Mouse (Mus musculus) layer of hippocampus, adult 8-10 months (tissue): ENCODE results near the gene Shisal2a. TPM values are rescaled to one million over a fixed set of nuclear protein-coding genes. Genes with fewer than 3 reads are reported as not detected.

Source experiments
- DNase-seq, 2 experiments: peaks; one replicate each; pipeline ENCODE4 v3.0.0; 2022; ENCODE audit warnings: low spot score in 2 of 2
- total RNA-seq, 4 experiments: library from RNA; stranded (reverse); gene quantifications; 2 replicates each; pipeline ENCODE4 v1.2.4; 2022

Gene Shisal2a
- total RNA-seq, result not detected

- no peak for DNase-seq
Measured at GRCm38 (mm10) chr4:108383183-108383714, at the start of gene Shisal2a. Shisal2a (minus strand) TSS chr4:108383349.

DNA sequence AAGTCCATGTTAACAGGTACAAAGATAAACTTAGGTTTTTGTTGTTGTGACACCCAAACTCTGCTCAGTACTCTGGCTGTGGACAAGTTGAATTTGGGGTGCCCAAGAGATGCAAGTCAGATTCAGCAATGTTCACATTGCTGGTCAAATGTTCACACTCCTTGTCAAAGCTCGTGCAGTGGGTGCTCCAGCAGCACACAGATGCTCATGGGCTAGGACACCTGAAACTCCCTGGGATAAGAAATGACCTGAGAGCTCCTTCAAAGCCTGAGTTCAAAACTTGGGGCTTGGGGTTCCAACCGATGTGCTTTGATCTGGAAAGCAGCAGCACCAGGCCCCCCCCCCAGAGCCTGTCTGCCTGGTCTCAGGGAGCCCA lies 48.4 kb upstream of the Shisal2a start:
- no peak for DNase-seq

DNA sequence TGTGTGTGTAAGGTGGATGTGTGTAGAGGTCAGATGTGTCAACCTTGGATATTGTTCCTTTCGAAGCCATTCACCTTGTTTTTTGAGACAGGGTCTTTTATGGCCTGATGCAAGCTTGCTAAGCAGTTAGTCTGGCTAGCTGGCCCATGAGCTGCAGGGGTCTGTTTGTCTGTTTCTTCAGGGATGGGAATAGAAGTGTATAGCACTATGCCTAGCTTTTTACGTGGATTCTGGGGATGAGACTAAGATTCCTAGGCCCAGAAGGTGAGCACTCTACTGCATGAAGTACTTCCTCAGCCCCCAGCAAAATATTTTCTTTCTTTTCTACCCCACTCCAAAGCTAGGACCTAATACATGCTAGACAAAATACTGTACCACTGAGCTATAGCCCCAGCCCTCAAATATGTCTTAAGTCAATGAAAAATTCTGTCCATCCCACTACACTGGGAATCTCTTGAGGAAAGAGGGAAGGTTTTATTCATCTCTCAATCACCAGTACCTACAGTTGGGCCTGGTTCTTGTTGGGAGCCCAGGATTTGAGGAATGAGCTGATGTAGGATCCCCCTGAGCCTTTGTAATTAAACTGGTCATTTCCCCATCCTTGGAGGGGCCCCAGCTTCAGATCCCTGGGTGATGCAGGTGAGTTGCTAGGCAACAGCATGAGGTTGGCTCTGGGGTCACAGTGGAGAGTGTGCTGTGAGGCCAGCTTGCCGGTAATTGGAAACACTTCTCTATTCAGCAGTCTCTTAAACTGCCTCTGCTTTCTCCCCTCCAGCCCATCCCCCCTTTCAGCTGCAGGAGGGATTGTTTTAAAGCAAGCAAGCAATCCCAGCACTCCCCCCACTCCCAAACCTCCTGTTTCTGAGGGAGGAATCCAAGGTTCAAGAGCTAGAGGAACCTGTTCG lies 47.8 kb upstream of the Shisal2a start:
- DNase-seq, result no peak

DNA sequence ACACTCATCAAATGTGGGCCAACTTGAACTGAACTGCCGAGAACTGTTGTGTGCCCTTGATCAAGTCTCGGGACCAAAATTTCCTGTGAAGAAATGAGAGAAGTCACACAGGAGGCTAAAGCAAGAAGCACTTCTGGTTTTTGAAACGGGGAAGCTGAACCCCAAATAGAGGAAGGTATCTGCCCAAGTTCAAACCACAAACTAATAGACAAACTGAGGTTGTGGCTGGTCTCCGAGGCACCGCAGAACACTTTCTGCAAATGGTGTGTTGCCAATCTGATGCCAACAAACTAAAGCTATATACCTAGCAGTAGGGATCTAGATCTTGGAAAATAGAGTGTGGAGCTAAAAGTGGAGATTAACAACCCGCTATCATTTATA lies 45.2 kb upstream of the Shisal2a start:
- no peak for DNase-seq

GRCm38 (mm10) chr4:108427719-108428340 lies 44.7 kb upstream of the Shisal2a start:
- DNase-seq, result no peak

DNA sequence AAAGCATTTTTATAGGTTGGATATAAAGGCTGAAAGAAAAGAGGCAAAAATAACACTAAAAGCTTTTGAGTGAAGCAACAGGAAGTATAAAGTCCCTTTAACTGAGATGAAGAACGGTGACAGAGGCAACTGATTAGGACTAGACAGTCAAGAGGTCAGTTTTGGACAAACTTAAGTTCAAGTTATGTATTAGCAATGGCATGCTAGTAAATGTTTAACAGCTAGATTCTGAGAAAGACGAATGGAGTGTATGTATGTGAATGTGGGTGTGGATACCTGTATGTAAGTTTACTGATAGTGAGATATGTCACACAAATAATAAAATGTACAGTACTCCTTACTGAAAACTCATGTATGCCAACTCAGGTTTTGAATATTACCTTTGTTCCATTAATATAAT lies 41.4 kb upstream of the Shisal2a start:
- no peak for DNase-seq

GRCm38 (mm10) chr4:108407621-108408020 lies 24.5 kb upstream of the Shisal2a start:
- DNase-seq, result no peak

GRCm38 (mm10) chr4:108406861-108407401 lies 23.8 kb upstream of the Shisal2a start, which contains the start of gene Gpx7:
Gpx7 (minus strand) TSS chr4:108406961.
- peak in 1 of 2 experiments; percentile 4 for DNase-seq

GRCm38 (mm10) chr4:108406138-108406860 lies 23.1 kb upstream of the Shisal2a start:
- DNase-seq, result peak; percentile 36 to 52

DNA sequence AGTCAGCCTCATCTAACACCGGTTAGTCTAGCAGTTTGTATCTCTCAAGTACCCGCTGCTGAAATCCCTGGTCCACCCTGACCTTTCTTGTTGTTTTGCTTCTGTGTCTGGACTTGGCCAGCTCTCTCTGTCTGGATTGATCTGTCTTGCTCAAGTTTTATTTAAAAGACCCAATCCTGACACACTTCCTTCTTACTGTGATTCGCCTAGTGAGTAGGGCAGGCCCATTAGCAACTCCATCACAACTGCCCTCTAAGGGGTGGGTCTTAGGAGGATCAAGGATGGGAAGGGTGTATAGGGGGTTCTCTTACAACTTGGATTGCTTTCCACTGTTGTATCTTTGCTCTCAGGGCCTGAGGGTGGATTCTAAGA lies 22.6 kb upstream of the Shisal2a start:
- peak in 1 of 2 experiments; percentile 2 for DNase-seq

- no peak for DNase-seq
Measured at GRCm38 (mm10) chr4:108403861-108404635, 20.9 kb upstream of the Shisal2a start.

DNA sequence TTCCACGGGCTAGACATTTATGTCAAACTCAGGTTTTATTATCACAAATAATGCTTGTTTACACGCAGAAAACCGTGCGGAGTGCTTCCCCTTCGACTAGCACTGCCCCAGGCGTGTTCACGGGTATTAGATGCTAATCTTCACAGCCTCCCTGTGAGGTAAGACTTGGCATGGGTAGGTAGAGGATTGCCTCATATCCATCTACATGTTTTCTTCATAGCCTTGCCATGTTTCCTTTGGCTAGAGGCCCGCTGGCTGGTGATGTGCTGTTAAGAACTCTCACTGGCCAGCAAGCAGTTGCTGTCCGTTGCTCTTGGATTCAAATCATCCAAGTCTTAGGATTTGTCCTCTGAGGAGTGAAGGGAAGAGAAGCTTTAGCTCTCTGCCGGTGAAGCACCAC lies 17.2 kb upstream of the Shisal2a start:
- DNase-seq, result no peak

- no peak for DNase-seq
Measured at GRCm38 (mm10) chr4:108394236-108394635, 11.1 kb upstream of the Shisal2a start.

GRCm38 (mm10) chr4:108392558-108392957 lies 9.4 kb upstream of the Shisal2a start:
- DNase-seq, result no peak

DNA sequence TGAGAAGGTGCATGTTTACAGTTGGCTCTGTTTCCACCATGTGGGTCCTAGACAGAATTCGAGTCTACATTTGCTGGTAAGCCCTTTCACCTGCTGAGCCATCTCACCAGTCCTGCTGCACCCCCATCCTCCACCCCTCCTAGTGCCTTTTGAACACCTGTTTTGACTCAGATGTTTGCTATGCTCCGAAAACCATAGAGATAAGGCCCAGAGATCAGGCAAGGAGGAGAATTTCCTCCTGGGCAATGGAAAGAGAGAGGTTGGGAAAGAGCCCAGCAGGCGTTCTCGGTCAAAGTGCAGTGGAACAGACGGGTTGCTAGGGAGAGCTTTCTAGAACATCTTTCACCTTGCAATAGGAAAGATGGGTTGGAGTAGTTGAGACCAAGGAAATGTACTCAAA lies 8.0 kb upstream of the Shisal2a start:
- DNase-seq, result no peak

GRCm38 (mm10) chr4:108388741-108389140 lies 5.6 kb upstream of the Shisal2a start:
- no peak for DNase-seq

- DNase-seq, result peak in 1 of 2 experiments; percentile 11
Measured at GRCm38 (mm10) chr4:108387681-108388253, 4.6 kb upstream of the Shisal2a start.

GRCm38 (mm10) chr4:108387106-108387505 lies 4.0 kb upstream of the Shisal2a start:
- DNase-seq, result no peak

GRCm38 (mm10) chr4:108386087-108386486 lies 2.9 kb upstream of the Shisal2a start:
- DNase-seq, result no peak

DNA sequence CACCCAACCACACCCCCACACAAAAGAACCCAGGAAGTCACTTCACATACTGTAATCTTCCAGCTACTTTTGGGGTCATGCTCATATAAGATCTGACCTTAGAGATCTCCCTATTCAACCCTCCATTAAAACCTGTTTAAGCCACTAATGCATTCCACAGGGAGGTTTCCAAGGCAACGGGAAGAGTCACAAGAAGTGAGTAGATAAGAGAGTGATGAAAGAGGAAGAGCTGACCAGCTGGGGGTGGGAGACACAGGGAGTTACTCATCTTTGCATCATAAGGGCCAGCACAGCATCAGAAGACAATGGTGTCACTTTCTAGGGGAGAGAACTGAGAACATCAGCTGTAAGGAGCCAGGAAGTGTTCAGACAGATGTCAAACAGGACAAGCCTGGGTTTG lies 3.0 kb downstream of the Shisal2a start:
- DNase-seq, result no peak
